Mouse (Mus musculus) liver, embryonic 11.5 days (tissue): Measurements from ENCODE around the gene Tpk1. TPM values are rescaled to one million over a fixed set of nuclear protein-coding genes. Genes with fewer than 3 reads are reported as not detected.

Experiments
- ATAC-seq: fragments of 200-750 bp; cut with Nextera tagmentation; replicated peaks from 2 replicates; pipeline ENCODE4 v1.8.0; 2017; ENCODE audit warnings: moderate number of reproducible peaks, mild to moderate bottlenecking, moderate TSS enrichment, moderate library complexity; ENCODE audit not compliant: low FRiP score
- DNase-seq: peaks from one replicate; pipeline ENCODE4 v3.0.0-alpha.2; 2017; ENCODE audit warnings: low spot score
- H3K27ac ChIP-seq: fragments of 300-500 bp; sonication (generic); 2 replicates; pipeline ENCODE4 v1.5.1; 2014; ENCODE audit warnings: mild to moderate bottlenecking, low read depth, low read length, control low read depth
- H3K27me3 ChIP-seq: fragments of 300-500 bp; sonication (generic); replicated peaks from 2 replicates; pipeline ENCODE4 v1.6.1; 2014; ENCODE audit warnings: low read length, mixed read lengths; ENCODE audit not compliant: control insufficient read depth, insufficient read depth
- H3K36me3 ChIP-seq: fragments of 300-500 bp; sonication (generic); 2 replicates; pipeline ENCODE4 v1.6.1; 2014; ENCODE audit warnings: mild to moderate bottlenecking, low read length, moderate library complexity, mixed read lengths; ENCODE audit not compliant: control insufficient read depth, insufficient read depth
- H3K4me1 ChIP-seq: fragments of 300-500 bp; sonication (generic); replicated peaks from 2 replicates; pipeline ENCODE4 v1.6.1; 2014; ENCODE audit warnings: low read length, mixed read lengths; ENCODE audit not compliant: control insufficient read depth, insufficient read depth
- H3K4me2 ChIP-seq: fragments of 300-500 bp; sonication (generic); 2 replicates; pipeline ENCODE4 v1.6.1; 2014; ENCODE audit warnings: mild to moderate bottlenecking, control low read depth, moderate library complexity
- H3K4me3 ChIP-seq: fragments of 300-500 bp; sonication (generic); 2 replicates; pipeline ENCODE4 v1.5.1; 2014; ENCODE audit warnings: low read depth, low read length, control low read depth
- H3K9ac ChIP-seq: fragments of 300-500 bp; sonication (generic); 2 replicates; pipeline ENCODE4 v1.6.1; 2014; ENCODE audit warnings: low read depth, low read length, control low read depth
- H3K9me3 ChIP-seq: fragments of 300-500 bp; sonication (generic); 2 replicates; pipeline ENCODE4 v1.6.1; 2016; ENCODE audit warnings: low read length, inconsistent platforms, mixed read lengths; ENCODE audit not compliant: control insufficient read depth
- WGBS: fragments of 180-500 bp; shearing (Covaris S2); extraction: QIAGEN DNeasy Blood & Tissue Kit; methylation state at CpG from one replicate; pipeline ENCODE4 v1.1.7; 2014; 5-methylcytosine and 5-hydroxymethylcytosine counted together
- polyA plus RNA-seq: library from polyadenylated mRNA; unstranded; fragments of >200 nt; fragmentation: Nextera tagmentation; extraction: Ambion mirVana; gene quantifications from 2 replicates; pipeline ENCODE4 v1.2.1, GENCODE M21; 2014

The Tpk1 gene
- polyA plus RNA-seq, 1 experiment from 2014 or later: 11.9 TPM

- ATAC-seq: no peak
- H3K4me2 ChIP-seq: no peak overlapping the region
- 80% methylated on average over 3 of the region's 3 CpGs for WGBS
These were observed 283.3 kb downstream of the Tpk1 start for GRCm38 (mm10) chr6:43382750-43383149.

DNA sequence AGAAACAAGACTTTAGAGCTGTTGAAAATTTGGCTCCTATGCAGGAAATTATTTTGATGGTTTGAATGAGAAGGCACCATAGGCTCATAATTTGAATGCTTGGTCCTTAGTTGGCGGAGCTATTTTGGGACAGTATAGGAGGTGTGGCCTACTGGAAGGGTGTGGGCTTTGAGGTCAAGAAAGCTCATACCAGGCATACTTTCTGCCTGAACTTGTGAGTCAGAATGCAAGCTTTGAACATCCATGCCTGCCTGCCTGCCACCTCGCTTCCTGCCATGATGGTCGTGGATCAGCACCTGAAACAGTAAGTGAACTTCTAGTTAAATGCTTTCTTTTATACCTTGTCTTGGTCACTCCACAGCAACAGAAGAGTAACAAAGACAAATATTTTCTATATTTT, 283.8 kb downstream of the Tpk1 start:
- H3K9me3 ChIP-seq: no peaks in the 10 kb centered on the region
- no peaks in the 10 kb centered on the region for H3K4me1 ChIP-seq
- no peak for ATAC-seq
- WGBS: 71% methylated on average over 3 of the region's 3 CpGs
- H3K9ac ChIP-seq: no peak overlapping the region
- H3K27ac ChIP-seq: no peak overlapping the region
- no peaks in the 10 kb centered on the region for H3K27me3 ChIP-seq
- DNase-seq: no peak
- H3K4me3 ChIP-seq: no peak overlapping the region
- H3K36me3 ChIP-seq: no peaks in the 10 kb centered on the region
- H3K4me2 ChIP-seq: no peak overlapping the region

More at GRCm38 (mm10) chr6:43382750-43383149, 283.3 kb downstream of the Tpk1 start:
- Histone ChIP-seq H3K27me3 (no peaks in the 10 kb centered on the region), H3K4me3 (no peak overlapping the region), H3K9me3 (no peaks in the 10 kb centered on the region), H3K4me1 (no peaks in the 10 kb centered on the region), H3K27ac (no peak overlapping the region), H3K36me3 (no peaks in the 10 kb centered on the region), H3K9ac (no peak overlapping the region)
- DNase-seq: no peak

DNA sequence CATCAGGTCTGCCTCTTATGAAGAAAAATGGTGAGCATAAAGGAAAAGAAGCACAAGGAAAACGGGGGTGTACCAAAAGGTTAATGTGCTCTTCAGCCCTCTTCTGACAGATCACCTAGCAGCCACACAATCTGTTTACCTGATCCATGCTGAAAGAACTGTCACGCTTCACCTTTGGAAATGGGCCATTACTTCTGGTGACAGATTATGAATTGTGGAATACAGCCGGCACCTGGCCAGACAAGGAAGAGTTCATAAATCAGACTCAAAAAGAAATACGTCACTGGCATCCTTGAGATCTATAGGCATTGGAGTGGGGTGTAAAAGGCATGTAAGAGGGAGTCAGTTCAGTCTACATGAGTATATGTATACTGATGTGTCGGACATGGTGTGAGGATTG, 292.9 kb downstream of the Tpk1 start:
- WGBS: 80% methylated on average over 5 of the region's 5 CpGs
- DNase-seq: no peak

DNA sequence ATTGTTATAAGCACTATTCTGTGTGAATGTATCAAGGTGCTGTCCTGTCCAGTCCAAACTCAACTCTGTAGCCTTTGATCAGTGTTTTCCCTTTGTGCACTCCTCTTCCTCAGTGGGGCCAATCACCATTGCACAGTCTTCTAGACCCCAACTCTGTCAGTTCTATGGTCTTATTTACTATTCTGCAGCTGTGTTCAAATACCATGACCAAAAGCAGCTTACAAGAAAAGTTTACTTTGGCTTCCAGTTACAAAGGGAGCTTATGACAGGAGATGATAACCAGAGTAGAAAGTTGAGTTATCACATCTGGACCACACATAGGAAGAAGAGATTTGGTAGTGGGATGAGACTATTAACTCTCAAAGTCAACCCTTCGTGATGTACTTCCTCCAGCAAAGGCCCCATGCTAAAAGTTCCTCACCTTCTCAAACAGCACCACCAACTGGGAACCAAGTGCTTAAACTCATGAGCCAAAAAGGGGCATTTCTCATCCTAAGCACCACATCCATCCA, 298.6 kb downstream of the Tpk1 start:
- no peak overlapping the region for H3K9ac ChIP-seq
- H3K27ac ChIP-seq: no peak overlapping the region
- DNase-seq (no peak), ATAC-seq (no peak)
- H3K4me2 ChIP-seq: no peak overlapping the region
- H3K4me3 ChIP-seq: no peak overlapping the region
- no peaks in the 10 kb centered on the region for H3K27me3 ChIP-seq
- WGBS: 47% methylated on average over 1 of the region's 1 CpGs
- no peaks in the 10 kb centered on the region for H3K9me3 ChIP-seq
- no peaks in the 10 kb centered on the region for H3K4me1 ChIP-seq
- no peaks in the 10 kb centered on the region for H3K36me3 ChIP-seq

More for the DNA sequence above, 292.9 kb downstream of the Tpk1 start:
- Histone ChIP-seq H3K4me1 (no peaks in the 10 kb centered on the region), H3K9ac (no peak overlapping the region), H3K36me3 (no peaks in the 10 kb centered on the region), H3K27me3 (no peaks in the 10 kb centered on the region), H3K4me2 (no peak overlapping the region), H3K9me3 (no peaks in the 10 kb centered on the region), H3K27ac (no peak overlapping the region), H3K4me3 (no peak overlapping the region)
- no peak for ATAC-seq

DNA sequence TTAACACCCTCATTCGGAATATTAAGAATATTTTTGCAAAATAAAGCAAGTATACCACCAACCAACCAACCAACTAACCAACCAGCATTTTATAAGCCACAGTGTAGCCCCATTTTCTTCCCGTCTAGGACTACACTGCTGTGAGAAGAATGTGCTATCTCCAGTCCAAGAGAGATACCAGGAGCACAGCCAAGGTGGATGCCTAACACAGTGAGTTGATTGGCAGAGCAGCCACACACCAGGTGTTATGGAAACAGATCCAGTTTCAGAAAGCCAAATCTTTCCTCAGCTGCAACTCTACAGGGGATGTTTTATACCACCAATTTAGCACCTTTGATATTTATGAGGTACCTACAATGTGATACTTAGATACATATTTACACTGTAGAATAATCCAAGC, 299.1 kb downstream of the Tpk1 start:
- H3K9me3 ChIP-seq: no peaks in the 10 kb centered on the region
- 72% methylated on average over 2 of the region's 2 CpGs for WGBS
- DNase-seq (no peak), ATAC-seq (no peak)
- H3K4me2 ChIP-seq: no peak overlapping the region
- H3K27me3 ChIP-seq: no peaks in the 10 kb centered on the region
- H3K36me3 ChIP-seq: no peaks in the 10 kb centered on the region
- H3K4me3 ChIP-seq: no peak overlapping the region
- H3K9ac ChIP-seq: no peak overlapping the region
- H3K27ac ChIP-seq: no peak overlapping the region
- no peaks in the 10 kb centered on the region for H3K4me1 ChIP-seq

GRCm38 (mm10) chr6:43363917-43364316, 302.2 kb downstream of the Tpk1 start:
- WGBS: 89% methylated on average over 3 of the region's 3 CpGs
- Histone ChIP-seq H3K27ac (no peak overlapping the region), H3K4me3 (no peak overlapping the region), H3K4me2 (no peak overlapping the region), H3K36me3 (no peaks in the 10 kb centered on the region), H3K9ac (no peak overlapping the region), H3K9me3 (no peaks in the 10 kb centered on the region), H3K27me3 (no peaks in the 10 kb centered on the region), H3K4me1 (no peaks in the 10 kb centered on the region)
- no peak for ATAC-seq
- DNase-seq: no peak

DNA sequence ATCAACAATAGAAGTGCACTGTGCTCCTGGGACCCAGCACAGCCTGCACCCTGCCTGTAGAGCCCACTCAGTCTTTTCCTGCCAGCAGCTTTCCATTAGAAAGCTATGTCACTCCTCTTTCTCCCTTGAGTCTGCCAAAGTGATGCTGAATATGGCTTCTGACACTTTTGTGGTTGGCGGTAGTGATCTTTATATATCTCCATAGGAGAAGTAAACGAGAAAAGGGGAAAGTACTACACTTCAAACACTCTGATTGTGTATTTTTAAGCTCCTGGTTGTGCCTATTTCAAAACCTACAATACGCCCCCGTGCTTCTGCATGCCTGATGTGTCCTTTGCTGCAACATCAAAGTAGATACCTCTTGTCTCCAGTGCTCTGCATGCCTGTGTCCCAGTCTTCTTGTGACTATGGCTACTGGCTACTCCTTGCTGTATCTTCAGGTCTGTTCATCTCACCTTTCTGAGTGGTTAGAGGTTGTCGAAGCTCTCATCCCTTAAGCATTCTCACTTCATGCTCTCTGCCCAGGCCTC, 302.7 kb downstream of the Tpk1 start:
- Histone ChIP-seq H3K27me3 (no peaks in the 10 kb centered on the region), H3K4me2 (no peak overlapping the region), H3K9me3 (no peaks in the 10 kb centered on the region), H3K27ac (no peak overlapping the region), H3K9ac (no peak overlapping the region), H3K4me1 (no peaks in the 10 kb centered on the region), H3K36me3 (no peaks in the 10 kb centered on the region), H3K4me3 (no peak overlapping the region)
- DNase-seq (no peak), ATAC-seq (no peak)
- 80% methylated on average over 5 of the region's 5 CpGs for WGBS

DNA sequence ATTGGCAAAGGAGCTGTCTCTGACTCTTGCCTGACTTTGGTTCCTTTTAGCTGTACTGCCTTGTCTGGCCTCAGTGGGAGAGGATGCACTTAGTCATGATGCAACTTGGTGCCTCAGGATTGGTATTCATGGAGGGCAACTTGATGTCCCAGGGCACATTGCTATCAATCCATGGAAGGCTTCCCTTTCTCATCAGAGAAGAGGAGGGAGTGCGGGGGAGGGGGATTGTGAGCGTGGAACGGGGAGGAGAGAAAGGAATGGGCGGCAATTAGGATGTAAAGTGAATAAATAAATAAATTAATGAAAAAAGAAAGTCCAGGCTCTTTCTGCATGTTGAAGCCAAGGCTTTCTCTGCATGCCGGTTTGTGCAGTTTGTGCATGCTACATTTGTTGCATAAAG, 304.8 kb downstream of the Tpk1 start:
- 58% methylated on average over 5 of the region's 5 CpGs for WGBS
- ATAC-seq: no peak

DNA sequence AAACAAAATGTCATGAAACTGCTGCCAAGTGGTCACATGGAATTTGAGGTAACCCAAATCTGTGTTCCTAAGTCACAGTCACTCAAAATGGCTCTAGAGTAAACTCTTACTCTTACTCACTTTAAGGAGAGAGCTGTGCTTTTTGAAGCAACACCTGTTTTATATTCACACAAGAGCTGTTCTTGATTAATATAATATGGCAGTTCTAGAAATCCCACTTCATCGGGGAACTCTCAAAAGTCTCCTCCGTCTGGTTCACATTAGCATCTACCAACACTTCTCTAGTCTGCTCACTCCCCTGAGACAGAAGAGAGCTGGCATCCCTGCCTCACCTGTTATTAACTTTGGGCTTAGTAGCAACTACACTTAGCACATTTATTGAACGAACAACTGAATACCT, 305.9 kb downstream of the Tpk1 start:
- Histone ChIP-seq H3K4me2 (no peak overlapping the region), H3K9ac (no peak overlapping the region), H3K4me1 (no peaks in the 10 kb centered on the region), H3K4me3 (no peak overlapping the region), H3K9me3 (no peaks in the 10 kb centered on the region), H3K27me3 (no peaks in the 10 kb centered on the region), H3K27ac (no peak overlapping the region), H3K36me3 (no peaks in the 10 kb centered on the region)
- DNase-seq: no peak
- 75% methylated on average over 3 of the region's 3 CpGs for WGBS
- ATAC-seq: no peak

More for the DNA sequence above, 304.8 kb downstream of the Tpk1 start:
- no peak overlapping the region for H3K27ac ChIP-seq
- no peaks in the 10 kb centered on the region for H3K9me3 ChIP-seq
- no peaks in the 10 kb centered on the region for H3K36me3 ChIP-seq
- no peaks in the 10 kb centered on the region for H3K27me3 ChIP-seq
- no peak for DNase-seq
- H3K4me1 ChIP-seq: no peaks in the 10 kb centered on the region
- no peak overlapping the region for H3K9ac ChIP-seq
- H3K4me2 ChIP-seq: no peak overlapping the region
- H3K4me3 ChIP-seq: no peak overlapping the region
